Mouse (Mus musculus) gastrocnemius, adult 8-10 months (tissue): ENCODE results near the gene Gm42957. TPM values are rescaled to one million over a fixed set of nuclear protein-coding genes. Genes with fewer than 3 reads are reported as not detected.
"Not testable (repeated sequence)": the region's sequence is repeated elsewhere in the genome, so short reads cannot be mapped to it uniquely, and the experiment has no call there.

Experiments
- DNase-seq, 2 experiments: peaks; one replicate each; pipeline ENCODE4 v3.0.0; 2022; ENCODE audit warnings: low spot score in 2 of 2
- total RNA-seq, 4 experiments: library from RNA; stranded (reverse); gene quantifications; 2 replicates each; pipeline ENCODE4 v1.2.4; 2022

Gene Gm42957
- total RNA-seq, 4 experiments from 2014 or later: not detected

DNA sequence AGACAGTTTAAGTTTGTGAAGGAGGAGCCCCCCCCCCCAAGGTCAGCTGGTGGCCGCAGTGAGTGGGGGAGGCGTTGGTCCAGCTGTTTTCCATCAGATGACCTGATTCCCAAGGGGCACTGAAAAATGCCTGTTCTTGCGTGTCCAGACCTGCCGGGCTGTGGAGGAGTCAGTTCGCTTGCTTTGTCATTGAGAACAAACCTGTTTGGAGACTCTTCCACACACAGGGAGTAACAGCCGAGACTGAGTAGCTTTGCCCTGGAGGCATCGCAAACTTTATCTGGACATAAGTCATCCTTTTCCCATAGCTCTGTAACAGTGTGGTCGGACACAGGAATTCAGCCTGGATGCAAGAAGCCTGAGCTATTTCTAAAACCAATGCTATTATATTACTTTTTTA is 39.2 kb downstream of the Gm42957 start:
- no peak for DNase-seq

DNA sequence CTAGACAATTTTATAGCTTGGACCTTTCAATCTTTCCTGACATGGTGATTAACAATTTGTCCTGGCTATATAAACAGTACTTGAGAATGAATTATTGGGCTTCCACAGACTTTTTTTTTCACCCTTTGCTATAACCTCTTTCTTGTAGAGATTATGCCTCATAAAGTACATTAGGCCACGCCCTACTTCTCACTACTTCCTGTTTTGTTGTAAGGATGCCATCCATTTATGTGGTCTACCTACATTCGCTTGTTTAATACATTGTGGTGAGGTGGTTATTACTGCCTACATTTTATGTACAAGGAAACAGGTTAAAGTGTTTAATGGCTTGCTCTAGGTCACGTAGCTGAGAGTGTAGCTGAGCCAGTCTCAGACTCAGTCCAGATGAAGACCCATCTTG is 39.9 kb downstream of the Gm42957 start:
- DNase-seq: no peak

DNA sequence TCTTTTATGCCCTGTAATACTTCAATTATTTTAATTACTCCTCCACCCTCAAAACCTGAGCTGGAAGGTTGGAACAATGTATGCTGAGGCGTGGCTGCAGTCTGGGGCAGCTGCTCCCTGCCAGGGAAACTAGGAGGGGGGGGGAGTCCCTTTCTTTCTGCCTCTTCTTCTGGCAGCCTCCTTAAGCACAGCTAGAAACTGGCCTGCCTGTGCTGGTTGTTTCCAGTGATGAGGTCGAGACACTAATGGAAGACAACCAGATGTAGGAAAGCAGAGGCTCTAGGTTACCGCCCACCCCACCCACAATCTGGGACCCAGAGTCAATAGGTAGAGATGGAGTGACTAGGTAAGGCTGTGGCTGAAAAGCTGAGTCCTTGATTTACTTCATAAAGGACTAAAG is 40.4 kb downstream of the Gm42957 start:
- DNase-seq: no peak

DNA sequence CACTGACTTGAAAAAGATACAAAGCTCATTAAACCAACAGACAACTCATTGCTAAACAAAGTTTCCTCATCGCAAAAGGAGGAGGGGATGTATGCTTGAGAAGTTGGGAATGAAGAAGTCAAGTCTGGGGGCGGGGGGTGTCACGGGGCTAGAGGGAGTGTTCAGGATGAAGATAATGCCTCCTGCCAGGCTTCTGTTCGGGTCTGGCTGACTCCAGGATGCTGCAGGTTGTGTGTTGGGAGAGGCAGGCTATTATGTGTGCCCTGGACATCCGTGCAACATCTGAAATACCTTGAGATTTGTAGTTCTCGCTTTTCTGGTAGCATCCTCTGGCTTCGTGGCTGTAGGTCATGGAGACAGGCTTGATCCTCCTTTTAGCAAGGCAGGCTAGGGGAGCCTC is 43.2 kb downstream of the Gm42957 start:
- DNase-seq: no peak

DNA sequence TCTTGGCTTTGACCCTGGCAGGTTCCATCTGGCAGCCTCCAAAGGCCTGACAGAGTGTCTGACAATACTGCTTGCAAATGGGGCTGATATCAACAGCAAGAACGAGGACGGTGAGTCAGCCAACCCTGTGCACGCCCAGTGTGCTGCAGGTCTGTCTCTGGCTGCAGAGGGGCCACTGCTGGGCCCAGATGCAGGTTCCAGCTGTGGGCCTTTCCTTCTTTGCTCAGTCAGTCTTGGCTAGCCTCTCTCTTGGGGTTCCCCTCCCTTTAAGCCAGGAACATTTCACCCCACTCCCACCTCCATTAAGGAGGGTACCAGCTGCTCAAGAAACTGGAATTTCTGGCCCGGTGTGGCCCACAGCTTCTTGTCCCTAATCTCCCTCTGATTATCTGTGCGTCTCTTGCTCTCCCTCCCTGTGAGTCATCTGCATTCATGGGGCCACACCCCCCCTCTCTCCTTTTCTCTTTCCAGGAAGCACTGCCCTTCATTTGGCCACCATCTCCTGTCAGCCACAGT is 43.9 kb downstream of the Gm42957 start:
- no peak for DNase-seq

DNA sequence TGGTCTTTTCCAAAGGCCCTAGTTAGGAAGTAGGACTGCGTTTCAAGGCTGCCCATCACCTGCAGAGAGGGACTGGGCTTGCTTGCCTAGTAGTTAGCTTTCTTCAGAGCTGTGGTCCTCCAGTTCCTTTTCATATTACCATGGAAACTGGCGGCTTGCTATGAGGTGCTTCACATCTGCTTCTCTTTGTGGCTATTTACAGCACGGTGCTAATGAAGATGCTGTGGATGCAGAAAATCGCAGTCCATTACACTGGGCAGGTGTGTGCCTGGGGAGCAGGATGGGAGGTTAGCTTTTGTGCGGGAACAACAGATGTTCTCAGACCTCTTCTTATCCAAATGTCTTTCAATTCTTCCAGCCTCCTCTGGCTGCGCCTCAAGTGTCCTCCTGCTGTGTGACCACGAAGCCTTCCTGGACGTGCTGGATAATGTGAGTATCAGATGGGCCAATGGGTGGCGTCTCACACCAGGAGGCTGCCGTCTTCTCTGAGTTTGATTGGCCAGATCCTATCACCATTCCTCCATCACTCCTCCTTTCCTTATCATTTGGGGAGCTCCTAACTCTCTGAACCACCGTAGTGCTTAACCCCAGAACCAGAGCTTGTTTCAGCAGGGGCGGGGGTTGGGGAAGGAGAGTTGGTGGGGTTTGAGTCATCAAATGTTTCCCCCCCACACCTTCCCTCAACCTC is 45.1 kb downstream of the Gm42957 start:
- no peak for DNase-seq

DNA sequence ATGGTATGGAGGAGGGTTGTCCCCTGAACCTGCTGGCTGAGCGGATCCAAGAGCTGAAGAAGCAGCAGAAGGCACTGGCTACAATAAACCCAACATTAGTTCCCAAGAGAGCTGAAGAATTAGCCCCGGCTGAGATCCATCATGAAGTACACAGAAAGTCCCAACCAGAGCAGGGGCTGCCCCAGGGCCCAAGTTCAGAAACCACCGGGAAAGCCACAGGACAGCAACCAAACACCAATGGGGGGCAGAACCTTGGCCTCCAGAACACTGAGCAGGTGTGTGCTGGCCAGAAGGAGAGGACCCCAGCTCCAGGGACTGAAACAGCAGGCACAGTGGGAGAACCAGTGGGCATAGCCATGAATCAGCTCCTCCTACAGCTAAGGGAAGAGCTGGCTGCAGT is 48.2 kb downstream of the Gm42957 start:
- DNase-seq: no peak

DNA sequence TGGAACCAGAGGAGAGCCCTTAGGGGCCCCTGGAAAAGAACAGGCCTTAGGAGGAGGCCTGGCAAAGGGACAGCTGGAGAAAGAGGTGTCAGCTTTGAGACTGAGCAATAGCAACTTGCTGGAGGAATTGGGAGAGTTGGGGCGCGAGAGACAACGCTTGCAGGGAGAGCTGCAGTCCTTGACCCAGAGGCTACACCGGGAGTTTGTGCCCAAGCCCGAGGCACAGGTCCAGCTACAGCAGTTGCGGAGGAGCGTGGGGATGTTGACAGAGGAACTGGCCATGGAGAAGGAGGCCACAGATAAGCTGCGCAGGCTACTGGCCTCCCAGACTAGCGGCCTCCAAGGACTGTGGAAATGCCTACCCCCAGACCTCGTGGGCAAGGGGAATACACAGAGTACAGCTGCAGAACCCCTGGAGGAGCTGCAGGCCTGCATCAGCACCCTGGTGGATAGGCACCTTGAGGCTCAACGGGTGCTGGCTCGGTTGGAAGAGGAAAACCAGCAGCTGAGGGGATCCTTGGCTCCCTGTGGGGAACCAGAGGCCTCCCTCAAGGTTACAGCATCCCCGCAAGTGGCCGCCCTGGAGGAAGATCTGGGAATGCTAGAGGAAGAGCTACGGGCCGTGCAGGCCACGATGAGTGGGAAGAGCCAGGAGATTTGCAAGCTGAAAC is 49.0 kb downstream of the Gm42957 start:
- no peak for DNase-seq

DNA sequence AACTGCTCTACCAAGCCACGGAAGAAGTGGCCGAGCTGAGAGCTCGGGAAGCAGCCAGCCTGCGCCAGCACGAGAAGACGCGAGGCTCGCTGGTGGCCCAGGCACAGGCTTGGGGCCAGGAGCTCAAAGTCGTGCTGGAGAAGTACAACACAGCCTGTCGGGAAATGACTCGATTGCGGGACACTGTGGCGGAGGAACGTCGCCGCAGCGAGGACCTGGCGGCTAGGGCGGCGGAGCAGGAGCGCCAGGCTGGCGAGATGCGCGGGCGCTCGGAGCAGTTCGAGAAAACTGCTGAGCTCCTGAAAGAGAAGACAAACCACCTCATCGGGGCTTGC is 49.5 kb downstream of the Gm42957 start:
- DNase-seq: no peak

DNA sequence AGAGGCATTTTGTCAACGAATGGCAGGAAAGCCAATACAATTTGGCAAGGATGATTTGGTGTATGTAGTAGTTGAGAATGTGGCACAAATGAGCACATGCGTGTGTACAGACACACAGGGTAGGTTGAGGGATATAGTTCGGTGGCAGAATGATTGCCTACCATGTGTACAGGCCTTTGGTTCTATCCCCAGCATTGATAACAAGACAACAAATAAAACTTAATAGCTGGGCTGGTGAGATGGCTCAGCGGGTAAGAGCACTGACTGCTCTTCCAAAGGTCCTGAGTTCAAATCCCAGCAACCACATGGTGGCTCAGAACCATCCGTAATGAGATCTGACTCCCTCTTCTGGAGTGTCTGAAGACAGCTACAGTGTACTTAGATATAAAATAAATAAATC is 50.8 kb downstream of the Gm42957 start:
- DNase-seq: not testable (repeated sequence)

DNA sequence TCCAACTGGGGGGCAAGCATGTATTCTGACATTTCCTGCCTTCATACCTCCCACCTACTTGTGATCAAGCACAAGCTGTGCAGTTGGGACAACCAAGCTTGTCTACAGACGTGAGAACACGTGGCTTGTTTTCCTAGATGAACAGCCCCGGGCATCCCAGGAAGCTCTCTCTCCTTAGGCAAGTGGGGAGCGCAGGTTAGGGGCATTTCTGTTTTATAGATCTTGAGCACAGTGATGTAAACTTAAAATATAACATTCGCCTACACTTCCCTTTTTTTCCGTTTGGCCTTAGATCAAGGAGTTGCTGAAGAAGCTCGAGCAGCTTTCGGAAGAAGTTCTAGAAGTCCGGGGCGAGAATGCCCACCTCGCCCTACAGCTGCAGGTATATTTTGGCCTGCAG is 53.6 kb downstream of the Gm42957 start:
- DNase-seq: no peak

DNA sequence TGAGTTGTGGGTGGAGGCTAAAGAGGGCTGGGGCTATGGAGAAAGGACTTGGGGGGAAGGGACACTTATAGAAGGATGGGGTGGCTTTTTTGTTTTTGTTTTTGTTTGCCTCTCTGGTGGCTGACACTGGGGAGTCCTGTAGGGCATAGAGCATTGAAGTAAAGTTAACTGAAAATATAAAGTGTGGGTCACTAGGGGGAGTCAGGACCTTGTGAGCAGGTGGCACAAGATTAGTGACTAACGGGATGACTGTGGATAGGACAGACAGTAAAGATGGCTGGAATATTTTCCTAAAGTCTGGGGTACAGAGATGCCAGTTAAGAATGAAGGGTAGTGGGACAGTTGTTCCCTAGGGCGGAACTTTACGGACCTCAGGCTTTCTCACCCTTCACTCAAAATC is 55.0 kb downstream of the Gm42957 start:
- no peak for DNase-seq

DNA sequence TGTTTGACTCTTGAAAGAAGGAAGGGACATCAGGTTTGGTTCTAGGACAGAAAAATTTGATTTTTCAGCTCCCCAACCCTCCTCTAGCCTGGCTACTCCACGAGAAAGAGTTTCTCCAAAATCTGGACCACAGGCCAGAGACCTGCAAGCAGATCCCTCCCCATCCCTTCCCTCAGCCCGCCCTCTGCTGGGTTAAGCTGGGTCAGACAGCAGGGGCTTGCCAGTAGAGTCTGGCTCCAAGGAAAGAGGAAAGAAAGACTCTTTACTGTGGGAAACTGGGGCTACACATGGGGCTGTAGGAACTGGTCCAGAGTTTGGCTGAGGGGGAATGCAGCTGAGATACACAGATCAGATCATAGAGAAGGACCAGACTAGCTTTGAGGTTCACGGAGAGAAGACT is 57.2 kb downstream of the Gm42957 start:
- DNase-seq: no peak

DNA sequence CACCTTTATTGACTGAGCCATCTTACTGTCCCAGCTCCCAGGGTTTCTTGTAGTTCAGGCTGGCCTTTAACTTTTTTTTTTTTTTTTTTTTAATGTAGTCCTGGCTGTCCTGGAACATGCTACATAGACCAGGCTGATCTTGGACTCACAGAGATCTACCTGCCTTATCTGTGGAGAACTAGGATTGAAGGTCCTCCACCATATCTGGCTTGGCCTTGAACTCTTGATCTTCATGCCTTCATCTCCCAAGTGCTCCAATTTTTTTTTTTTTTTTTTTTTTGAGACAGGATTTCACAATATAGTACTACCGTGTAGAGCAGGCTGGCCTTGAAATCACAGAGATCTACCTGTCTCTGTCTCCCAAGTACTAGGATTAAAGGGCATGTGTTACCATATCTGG is 58.3 kb downstream of the Gm42957 start:
- DNase-seq: no peak

DNA sequence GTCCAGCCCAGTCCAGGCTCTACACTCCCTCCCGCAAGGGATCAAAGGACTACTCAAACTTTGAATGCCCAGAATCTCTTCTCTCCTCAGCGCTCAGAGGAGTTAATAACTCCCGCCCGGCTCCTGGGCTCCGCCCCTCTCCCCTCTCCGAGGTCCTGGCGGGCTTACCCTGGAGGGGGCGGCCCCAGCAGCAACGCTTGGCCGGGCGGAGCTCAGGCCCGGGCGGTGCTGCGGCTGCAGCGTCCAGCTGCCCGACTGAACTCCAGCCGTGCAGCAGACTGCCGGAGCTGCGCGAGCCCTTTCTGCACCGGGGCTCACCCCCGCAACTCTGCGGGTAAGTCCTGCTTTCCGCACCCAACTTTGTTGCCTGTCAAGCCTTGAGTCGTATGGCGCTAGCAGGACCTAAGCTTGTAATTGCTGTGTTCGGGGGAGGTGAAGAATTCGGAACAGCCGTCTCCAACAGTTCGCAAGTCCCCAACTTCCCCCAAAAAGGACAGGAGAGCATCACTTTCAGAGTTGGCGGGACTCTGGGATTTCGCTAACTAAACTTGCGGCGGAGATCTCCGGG is 61.0 kb downstream of the Gm42957 start, which contains the start of gene Pias3:
Gene Pias3 (plus strand): TSS at position 187 of the 568 bp plus-strand sequence.
- DNase-seq: peak; percentile 68 to 76

DNA sequence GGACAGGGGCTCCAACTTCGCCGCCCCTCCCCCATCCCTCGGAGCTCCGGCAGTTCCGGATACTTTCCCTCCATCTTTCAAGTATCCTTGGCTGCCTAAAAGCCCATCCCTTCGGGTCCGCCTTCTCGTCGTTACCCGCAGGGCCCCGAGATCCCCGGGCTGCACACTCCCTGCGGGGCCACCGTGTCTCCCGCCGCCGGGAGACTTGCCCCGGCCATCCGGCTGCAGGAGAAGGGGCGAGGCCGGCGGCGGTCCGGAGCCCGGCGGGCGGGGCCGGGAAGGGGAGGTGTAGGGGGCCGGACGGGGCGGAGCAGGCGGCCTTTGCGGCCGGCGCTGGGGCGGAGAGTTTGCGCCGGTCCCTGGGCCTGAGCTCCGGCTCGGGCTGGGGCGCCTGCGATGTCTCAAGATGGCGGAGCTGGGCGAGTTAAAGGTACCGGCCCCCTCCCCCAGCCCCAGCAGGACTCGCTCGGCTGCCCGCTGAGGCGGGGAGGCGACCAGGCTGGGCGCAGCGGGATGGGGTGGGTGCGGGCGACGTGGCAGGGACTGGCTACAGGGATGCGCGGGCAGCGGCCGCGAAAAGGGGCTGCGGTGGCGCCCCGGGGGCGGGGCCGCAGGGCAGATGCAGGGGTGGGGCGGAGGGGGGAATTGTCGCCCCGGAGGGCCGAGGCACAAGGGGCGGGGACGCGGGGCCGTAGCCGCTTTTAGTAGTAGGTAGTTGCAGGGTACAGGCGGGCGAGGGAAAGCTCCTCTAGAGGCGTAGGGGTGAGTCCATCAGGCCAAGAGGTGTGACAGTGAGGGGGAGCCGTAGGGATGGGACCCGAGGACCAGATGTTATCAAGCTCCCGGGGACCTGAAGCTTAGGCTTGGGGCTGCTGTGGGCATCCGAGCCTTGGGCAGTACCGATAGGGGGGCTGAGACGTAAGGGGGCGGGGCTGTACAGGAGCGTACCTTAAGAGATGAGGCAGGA is 61.8 kb downstream of the Gm42957 start:
- peak; percentile 82 to 88 for DNase-seq

DNA sequence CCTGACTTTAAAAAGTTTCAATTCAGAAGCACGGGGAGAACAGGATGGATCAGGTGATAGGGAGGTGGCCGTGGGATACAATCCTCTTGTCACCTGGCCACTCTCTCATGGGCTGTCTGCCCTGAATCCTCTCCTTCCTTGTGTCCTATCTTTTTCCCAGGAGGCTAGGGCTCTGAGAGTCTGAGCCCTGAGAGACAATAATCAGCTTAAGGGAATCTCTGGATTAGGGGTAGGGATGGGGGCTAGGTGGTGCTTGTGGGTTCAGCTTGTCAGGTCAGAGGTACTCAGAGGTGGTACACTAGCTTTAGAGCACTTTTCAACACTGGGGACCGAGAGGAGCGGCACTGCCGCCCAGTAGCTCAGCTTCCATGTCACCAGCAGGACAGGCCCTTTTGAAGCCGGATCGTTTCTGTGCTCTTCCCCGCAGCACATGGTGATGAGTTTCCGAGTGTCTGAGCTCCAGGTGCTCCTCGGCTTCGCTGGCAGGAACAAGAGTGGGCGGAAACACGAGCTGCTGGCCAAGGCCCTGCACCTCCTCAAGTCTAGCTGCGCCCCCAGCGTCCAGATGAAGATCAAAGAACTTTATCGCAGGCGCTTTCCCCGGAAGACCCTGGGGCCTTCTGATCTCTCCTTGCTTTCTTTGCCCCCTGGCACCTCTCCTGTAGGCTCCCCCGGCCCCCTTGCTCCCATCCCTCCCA is 63.9 kb downstream of the Gm42957 start:
- DNase-seq: no peak

DNA sequence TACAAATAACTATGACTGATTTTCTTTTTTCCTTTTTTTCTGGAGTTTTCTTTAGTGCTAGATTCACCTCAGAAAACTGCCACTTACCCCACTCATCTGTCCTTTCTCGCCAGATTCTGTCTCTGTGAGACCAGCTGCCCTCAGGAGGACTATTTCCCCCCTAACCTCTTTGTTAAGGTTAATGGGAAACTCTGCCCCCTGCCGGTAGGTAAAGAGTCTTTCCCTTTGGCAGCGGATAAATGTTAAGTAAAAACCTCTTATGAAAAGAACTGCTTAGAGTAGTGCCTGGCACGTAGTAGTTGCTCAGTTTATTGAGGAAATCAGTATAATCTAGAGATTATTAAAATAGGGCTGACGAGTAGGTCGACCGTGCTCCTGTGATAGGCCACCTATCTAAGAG is 65.1 kb downstream of the Gm42957 start:
- no peak for DNase-seq

DNA sequence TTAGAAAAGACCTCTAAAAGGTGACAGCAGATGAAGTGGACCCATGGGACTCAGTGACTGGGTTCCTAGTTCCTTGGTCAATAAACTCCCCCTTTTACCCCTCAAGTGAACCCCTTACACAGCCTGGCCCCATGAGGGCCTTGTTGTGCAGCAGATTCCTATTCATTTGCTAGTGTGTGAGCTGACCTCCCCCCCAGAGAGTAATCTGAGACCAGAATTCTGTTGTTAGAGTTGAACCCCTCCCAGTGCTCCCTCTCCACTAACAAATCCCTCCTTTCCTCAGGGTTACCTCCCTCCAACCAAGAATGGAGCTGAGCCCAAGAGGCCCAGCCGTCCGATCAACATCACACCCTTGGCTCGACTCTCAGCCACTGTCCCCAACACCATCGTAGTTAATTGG is 65.7 kb downstream of the Gm42957 start:
- no peak for DNase-seq
